Mouse (Mus musculus) megakaryocyte-erythroid progenitor cell, adult 5-6 weeks (primary cell): ENCODE measurements at regions not wholly inside any gene's neighbourhood (a gene's known extent, or its start where the extent isn't known, plus 50 kb on each side); places are given as distances from the start of the nearest gene placed in this dataset.
"Not testable (repeated sequence)": the region's sequence is repeated elsewhere in the genome, so short reads cannot be mapped to it uniquely, and the experiment has no call there.

Source experiments
- ATAC-seq: replicated peaks from 2 replicates; pipeline ENCODE4 v1.8.0; 2016; ENCODE audit warnings: mild to moderate bottlenecking, inconsistent platforms; ENCODE audit not compliant: severe bottlenecking, poor library complexity, low FRiP score, low TSS enrichment

GRCm38 (mm10) chr10:118599197-118599596 is 158.4 kb downstream of the Ifng start:
- ATAC-seq = no peak

- no peak for ATAC-seq
These were observed 158.8 kb downstream of the Ifng start for GRCm38 (mm10) chr10:118599610-118600009.

DNA sequence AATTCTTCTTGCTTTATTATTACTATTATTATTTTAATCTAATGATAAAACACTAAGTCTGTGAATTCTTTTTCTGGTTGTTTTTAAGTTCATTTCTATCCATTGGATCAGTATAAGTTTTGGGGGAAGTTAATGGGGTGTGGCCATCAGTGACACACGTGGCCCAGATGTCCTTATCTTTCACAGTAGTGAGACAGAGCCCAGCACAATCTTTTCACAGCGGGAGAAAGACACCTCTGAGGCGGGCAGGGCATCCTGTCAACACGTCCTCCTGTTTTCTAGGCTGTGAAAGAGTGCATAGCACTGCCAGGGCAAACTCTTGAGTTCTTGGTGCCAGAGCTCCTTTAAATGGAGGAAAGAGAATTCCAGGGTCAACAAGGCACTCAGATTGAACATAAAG is 162.1 kb downstream of the Ifng start:
- ATAC-seq = peak; percentile 75

- ATAC-seq = 0 out of 2 replicates have a peak, but pooled peaks have one; percentile 42
These were observed 163.1 kb downstream of the Ifng start for GRCm38 (mm10) chr10:118603857-118604414.

- ATAC-seq = no peak
These were observed 164.4 kb downstream of the Ifng start for GRCm38 (mm10) chr10:118605156-118605821.

DNA sequence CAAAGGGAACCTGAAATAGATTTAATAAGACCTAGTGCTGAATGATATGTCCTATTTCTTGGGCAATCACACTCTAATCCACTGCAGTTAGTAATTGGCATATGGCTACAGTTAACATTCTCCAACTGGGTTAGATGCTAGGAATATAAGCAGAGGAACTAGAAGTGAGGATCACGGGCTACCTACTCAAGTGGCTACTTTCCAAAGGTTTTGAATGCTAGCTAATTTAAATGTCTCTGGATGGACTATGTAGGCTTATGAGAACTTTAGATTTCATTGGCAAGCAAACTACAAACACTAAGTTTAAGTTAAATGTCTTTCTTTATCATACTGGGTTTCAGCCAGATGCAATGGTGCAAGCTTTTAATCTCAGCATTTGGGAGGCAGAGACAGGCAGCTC is 166.6 kb downstream of the Ifng start:
- no peak for ATAC-seq

DNA sequence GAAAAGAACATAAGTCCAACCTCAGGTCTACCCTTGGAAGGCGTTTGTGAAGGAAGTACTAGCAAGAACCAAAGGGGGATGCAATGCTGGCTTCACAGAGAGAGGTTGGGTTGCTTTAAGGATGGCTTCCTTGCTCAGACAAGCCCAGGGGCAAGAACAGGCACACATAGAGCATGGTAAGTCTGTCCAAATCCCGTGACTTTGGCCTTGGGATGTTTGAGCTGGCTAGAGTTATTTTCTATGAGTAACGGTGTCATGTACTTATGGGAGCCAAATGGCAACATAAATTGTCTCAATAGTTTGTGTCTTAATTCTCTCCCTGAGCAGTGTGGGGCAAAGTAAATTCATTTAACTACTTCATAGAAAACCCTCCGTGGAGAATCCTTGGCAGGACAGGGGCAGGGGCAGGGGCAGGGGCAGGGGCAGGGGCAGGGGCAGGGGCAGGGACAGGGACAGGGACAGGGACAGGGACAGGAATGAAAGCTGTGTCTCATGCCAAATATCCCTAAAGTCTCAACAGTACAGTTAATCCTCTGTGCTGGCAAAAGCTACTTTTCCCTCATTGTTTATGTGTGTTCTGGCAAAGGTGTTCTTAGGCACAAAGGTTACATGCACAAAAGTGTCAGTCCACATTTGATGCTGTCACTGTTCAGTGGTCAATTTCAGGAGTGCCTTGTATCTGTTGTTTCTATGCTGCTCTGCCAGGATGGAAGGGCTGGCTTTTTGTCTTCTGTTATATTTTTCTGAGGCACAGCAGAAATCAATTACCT is 167.7 kb downstream of the Ifng start:
- no peak for ATAC-seq

GRCm38 (mm10) chr10:118609157-118609556 is 168.3 kb downstream of the Ifng start:
- ATAC-seq = no peak

DNA sequence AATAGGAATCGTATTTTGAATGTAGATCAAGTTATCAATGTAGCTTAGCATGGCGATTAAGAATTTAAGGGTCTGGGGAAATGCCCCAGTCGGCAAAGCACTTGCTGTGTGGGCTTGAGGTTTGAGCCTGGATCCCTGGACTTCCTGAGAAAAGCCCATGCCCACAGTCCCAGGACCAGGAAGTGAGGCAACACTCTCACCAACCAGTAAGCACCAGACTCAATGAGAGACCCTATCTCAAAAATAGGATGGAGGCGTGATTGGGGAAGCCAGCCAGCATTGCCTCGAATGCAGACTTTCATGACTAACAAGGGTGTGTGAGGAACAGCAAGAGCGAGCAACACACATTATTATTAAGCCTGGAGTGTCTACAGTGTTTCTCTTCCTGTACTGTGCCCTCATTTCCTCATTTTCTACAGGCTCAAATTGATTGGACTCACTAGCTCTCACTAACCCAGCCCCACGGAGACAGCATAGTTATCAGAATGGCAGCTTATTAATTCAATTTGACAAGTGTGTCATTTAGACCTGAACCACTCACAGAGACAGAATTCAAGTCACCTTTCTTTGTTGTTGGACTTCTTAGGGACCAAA is 170.1 kb downstream of the Ifng start:
- ATAC-seq = no peak

DNA sequence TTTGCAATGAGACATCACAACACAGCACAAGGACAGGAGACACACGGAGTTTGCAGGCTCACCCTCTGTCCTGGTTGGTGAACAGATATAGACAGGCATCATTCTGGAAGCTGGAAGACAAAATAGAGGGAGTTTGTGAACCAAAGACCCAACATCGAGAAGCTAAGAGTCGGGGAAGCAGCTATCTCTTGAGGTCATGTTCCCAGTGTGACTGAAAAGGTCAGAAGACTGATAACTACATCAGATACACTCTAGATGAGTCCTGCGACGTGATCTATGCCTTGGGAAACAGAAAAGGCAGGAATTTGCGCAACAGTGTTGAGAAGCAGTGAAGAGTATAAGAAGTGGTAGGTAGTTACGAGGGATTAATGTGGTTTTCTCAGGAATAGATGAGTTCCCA is 171.2 kb downstream of the Ifng start:
- ATAC-seq = no peak

GRCm38 (mm10) chr10:118613056-118613695 is 172.3 kb downstream of the Ifng start:
- ATAC-seq = no peak

DNA sequence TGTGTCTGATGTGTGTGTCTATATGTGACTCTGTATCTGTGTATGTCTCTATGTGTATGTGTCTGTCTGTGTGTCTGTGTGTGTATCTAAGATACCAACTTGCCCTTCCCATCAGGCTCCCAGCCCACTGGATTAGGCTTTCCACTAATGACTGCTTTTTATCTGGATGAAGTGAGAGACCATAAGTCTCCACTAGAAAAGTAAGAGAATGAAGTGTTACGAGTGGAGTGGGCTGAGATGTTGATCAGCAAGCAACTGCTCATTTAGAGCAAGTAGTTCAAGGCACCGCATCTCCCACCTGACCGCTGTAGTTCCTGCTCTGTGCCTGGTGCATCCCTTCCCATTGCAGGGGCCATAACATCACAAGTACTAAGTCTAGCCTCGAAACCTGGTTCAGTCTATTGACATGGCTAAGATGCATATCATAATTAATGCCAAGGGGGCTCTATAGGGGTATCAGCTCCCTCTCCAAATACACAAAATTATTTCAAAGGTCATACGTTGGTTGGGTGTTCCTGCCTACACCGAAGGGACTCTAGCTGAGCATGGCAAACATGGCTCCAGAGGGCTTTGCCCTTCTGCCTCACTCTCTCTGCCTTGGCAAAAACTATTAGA is 173.5 kb downstream of the Ifng start:
- no peak for ATAC-seq

- no peak for ATAC-seq
These were observed 174.5 kb downstream of the Ifng start for GRCm38 (mm10) chr10:118615131-118616020.

DNA sequence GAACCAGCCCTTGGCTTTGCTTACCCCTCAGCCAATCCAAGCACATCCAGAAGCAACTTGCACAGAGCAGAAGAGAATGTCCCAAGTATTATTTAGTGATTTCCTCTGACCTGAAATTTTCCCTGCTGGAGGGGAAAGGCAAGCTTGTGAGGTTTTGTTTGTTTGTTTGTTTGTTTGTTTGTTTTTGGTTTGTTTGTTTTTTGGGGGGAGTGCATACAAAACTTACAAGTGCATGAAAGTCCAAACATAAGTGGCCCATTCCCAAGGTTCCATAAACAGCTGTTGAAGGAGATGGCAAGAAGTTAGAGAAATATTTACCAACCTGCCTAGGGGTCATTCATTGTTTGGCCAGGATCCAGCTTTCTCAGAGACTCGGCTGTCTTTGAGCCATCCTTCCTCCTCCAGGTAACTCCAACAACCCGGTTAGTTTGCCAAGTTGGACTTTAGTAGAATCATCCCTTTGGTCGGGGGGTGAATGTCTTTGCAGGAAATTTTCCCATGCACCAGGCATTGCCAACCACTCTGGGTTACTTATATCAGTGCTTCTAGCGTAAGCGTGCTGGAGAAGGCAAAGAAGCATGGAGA is 175.3 kb downstream of the Ifng start:
- ATAC-seq = no peak

GRCm38 (mm10) chr10:118617291-118618044 is 176.6 kb downstream of the Ifng start:
- no peak for ATAC-seq

- ATAC-seq = not testable (repeated sequence)
These were observed 177.4 kb downstream of the Ifng start for GRCm38 (mm10) chr10:118618251-118618650.

- no peak for ATAC-seq
These were observed 178.1 kb downstream of the Ifng start for GRCm38 (mm10) chr10:118618766-118619600.
